In genomic region chr10:121613570-121613969, GRCm38 (mm10) we compare ENCODE assay signal across 11 mouse cellular contexts. TPM values are rescaled to one million over a fixed set of nuclear protein-coding genes. Genes with fewer than 3 reads are reported as not detected.
DNase-seq lines count a peak whose midpoint lies in the region; ATAC-seq and TF ChIP-seq lines count a peak whose summit lies in the region.
"Had no signal": no experiment of that assay in that cellular context is flagged by ENCODE, and none has a peak within 500 bp of the region (broad histone marks: within the 10 kb centered on the region; RNA-seq: fewer than 3 reads in every experiment).

No protein-coding gene starts in this region.

- H3K4me2 ChIP-seq in kidney, embryonic 14.5 days (replicated peaks; ENCODE audit: low read depth, low read length): no peak overlapping the region
- no peak overlapping the region for H3K4me2 ChIP-seq in liver, postnatal 0 days (ENCODE audit: low read depth, low read length)

- no peaks in the 10 kb centered on the region for H3K9me3 ChIP-seq in kidney, embryonic 14.5 days (ENCODE audit: control insufficient read depth, low read length)
- no peaks in the 10 kb centered on the region for H3K9me3 ChIP-seq in liver, postnatal 0 days (ENCODE audit: low read length)

- H3K36me3 ChIP-seq in kidney, embryonic 14.5 days (ENCODE audit: control insufficient read depth, insufficient read depth, low read length): peaks cover 87% of the 10 kb centered on the region
- H3K36me3 ChIP-seq in liver, postnatal 0 days (replicated peaks; ENCODE audit: insufficient read depth, low read length): peaks cover 62% of the 10 kb centered on the region

- no peak overlapping the region; the same call in 1 of the 2 replicates for H3K27ac ChIP-seq in kidney, embryonic 14.5 days (ENCODE audit: low read depth, low read length)
- no peak overlapping the region for H3K27ac ChIP-seq in liver, postnatal 0 days (ENCODE audit: low read depth)

- WGBS in kidney, embryonic 14.5 days: 89% methylated on average over 13 of the region's 13 CpGs
- WGBS in liver, postnatal 0 days (ENCODE audit: insufficient replicate concordance): 44% methylated on average over 13 of the region's 13 CpGs

- ATAC-seq in kidney, embryonic 14.5 days (ENCODE audit: low FRiP score, low TSS enrichment): no peak
- peak; percentile 50 for ATAC-seq in liver, postnatal 0 days

- no peak for TF ChIP-seq CTCF in liver, postnatal 0 days (IDR thresholded peaks at IDR 0.05; ENCODE audit: low read depth)

- no peak for TF ChIP-seq EP300 in liver, postnatal 0 days (IDR thresholded peaks at IDR 0.05; ENCODE audit: low read depth)

- peak; percentile 49 for DNase-seq in kidney, adult 11 months
- DNase-seq in heart, postnatal 14 days: peak; percentile 38 to 47
- no peak for DNase-seq in liver, postnatal 0 days
- DNase-seq in cerebellum, adult 11 months: no peak
- DNase-seq in cerebellum, postnatal 10 days: no peak
- DNase-seq in left cerebral cortex, adult 9 months (ENCODE audit: low spot score in 2 of 2): no peak
- DNase-seq in gastrocnemius, adult 8-10 months (ENCODE audit: low spot score in 2 of 2): no peak
- DNase-seq: embryo, embryonic 11 days; right cerebral cortex, adult 18-20 months had no signal

- H3K4me1 ChIP-seq in kidney, embryonic 14.5 days (ENCODE audit: control insufficient read depth, insufficient read depth, low read length): no peaks in the 10 kb centered on the region
- H3K4me1 ChIP-seq in liver, postnatal 0 days (ENCODE audit: insufficient read depth): no peaks in the 10 kb centered on the region

- intact Hi-C loops in heart, postnatal 14 days (cut with DNase I): no loop called here

- no peak overlapping the region for H3K4me3 ChIP-seq in kidney, embryonic 14.5 days (ENCODE audit: low read length)
- H3K4me3 ChIP-seq in liver, postnatal 0 days (ENCODE audit: low read depth, low read length): no peak overlapping the region

- no peaks in the 10 kb centered on the region for H3K27me3 ChIP-seq in kidney, embryonic 14.5 days (ENCODE audit: control insufficient read depth, insufficient read depth, low read length)
- H3K27me3 ChIP-seq in liver, postnatal 0 days (ENCODE audit: insufficient read depth, low read length): no peaks in the 10 kb centered on the region
- H3K27me3 ChIP-seq: CH12.LX had no signal

- no peak overlapping the region for H3K9ac ChIP-seq in kidney, embryonic 14.5 days (ENCODE audit: low read depth, low read length)
- no peak overlapping the region for H3K9ac ChIP-seq in liver, postnatal 0 days (replicated peaks)

RNA-seq across cellular contexts. Expression of gene Xpot, which starts 12.6 kb away (rescaled TPM):
- 34.9 and 63.6 TPM in 2 replicates for polyA plus RNA-seq in kidney, embryonic 14.5 days (2014; fragmentation: Nextera tagmentation; extraction: Ambion mirVana)
- total RNA-seq in heart, postnatal 14 days (2021): 10 to 100 TPM; 24.5 to 25.7 TPM
- polyA plus RNA-seq in liver, postnatal 0 days (2015; fragmentation: Nextera tagmentation; extraction: Ambion mirVana): 17.5 and 19.4 TPM in 2 replicates
- total RNA-seq in gastrocnemius, adult 8-10 months (2022): 10 to 100 TPM; 24.2 to 32.8 (median 27.6) TPM

RNA-seq across cellular contexts. Expression of gene Tbk1, which starts 27.0 kb away (rescaled TPM):
- polyA plus RNA-seq in kidney, embryonic 14.5 days (2014; fragmentation: Nextera tagmentation; extraction: Ambion mirVana): 21.2 and 37.5 TPM in 2 replicates
- total RNA-seq in heart, postnatal 14 days (2021): 10 to 100 TPM; 20.4 to 24.3 TPM
- polyA plus RNA-seq in liver, postnatal 0 days (2015; fragmentation: Nextera tagmentation; extraction: Ambion mirVana): 11.4 and 14.4 TPM in 2 replicates
- total RNA-seq in gastrocnemius, adult 8-10 months (2022): 10 to 100 TPM in 2 of 4 experiments, 1 to 10 TPM in 2; 8.7 to 11.4 (median 10.0) TPM

RNA-seq across cellular contexts. Expression of gene D930020B18Rik, which starts 27.8 kb away (rescaled TPM):
- polyA plus RNA-seq in kidney, embryonic 14.5 days (2014; fragmentation: Nextera tagmentation; extraction: Ambion mirVana): 0.20 and 0.50 TPM in 2 replicates
- not detected for total RNA-seq in heart, postnatal 14 days (2021)
- not detected in 2 replicates for polyA plus RNA-seq in liver, postnatal 0 days (2015; fragmentation: Nextera tagmentation; extraction: Ambion mirVana)
- not detected for total RNA-seq in gastrocnemius, adult 8-10 months (2022)
- total RNA-seq: CH12.LX had no signal

Comparison
In these comparisons a context has a peak if more than half of its experiments do, and no peak if none do; other contexts are left out.
1. DNase-seq: peak in kidney, adult 11 months (single experiment) and heart, postnatal 14 days (2 of 2); none in liver, postnatal 0 days (single experiment), cerebellum, adult 11 months (single experiment), cerebellum, postnatal 10 days (0 of 2), left cerebral cortex, adult 9 months (0 of 2) and gastrocnemius, adult 8-10 months (0 of 2).